In genomic region chr11:6472076-6472475, GRCm38 (mm10) we compare ENCODE assay signal across 8 mouse cellular contexts. TPM values are rescaled to one million over a fixed set of nuclear protein-coding genes. Genes with fewer than 3 reads are reported as not detected.
DNase-seq lines count a peak whose midpoint lies in the region; ATAC-seq and TF ChIP-seq lines count a peak whose summit lies in the region.

No protein-coding gene starts in this region.

- H3K4me3 ChIP-seq in gastrocnemius, adult 2 months = peak overlapping the region; percentile 96
- H3K4me3 ChIP-seq in forebrain, embryonic 14.5 days (ENCODE audit: low read depth, low read length) = peak overlapping the region; percentile 96
- H3K4me3 ChIP-seq in liver, embryonic 15.5 days (replicated peaks) = peak overlapping the region; percentile 46

- peaks cover 42% of the 10 kb centered on the region for H3K4me1 ChIP-seq in forebrain, embryonic 14.5 days (ENCODE audit: control insufficient read depth, insufficient read depth, low read length)
- H3K4me1 ChIP-seq in liver, embryonic 15.5 days (replicated peaks) = peaks cover 46% of the 10 kb centered on the region

- DNase-seq in gastrocnemius, adult 2 months = no peak
- DNase-seq in gastrocnemius, adult 18-20 months (ENCODE audit: low spot score) = no peak
- DNase-seq in A20 (ENCODE audit: low read depth, low spot score) = peak; percentile 76
- DNase-seq in forebrain, embryonic 14.5 days (ENCODE audit: low spot score) = peak; percentile 22
- DNase-seq in ovary, postnatal 14 days (ENCODE audit: low spot score) = no peak
- no peak for DNase-seq in gastrocnemius, postnatal 14 days

- H3K36me3 ChIP-seq in forebrain, embryonic 14.5 days (ENCODE audit: control insufficient read depth, insufficient read depth, low read length) = peaks cover 9% of the 10 kb centered on the region; the same call in 1 of the 2 replicates
- peaks cover 29% of the 10 kb centered on the region for H3K36me3 ChIP-seq in liver, embryonic 15.5 days (replicated peaks)

- H3K9ac ChIP-seq in forebrain, embryonic 14.5 days (ENCODE audit: low read length) = peak overlapping the region; percentile 51
- peak overlapping the region; percentile 7; the same call in 1 of the 2 replicates for H3K9ac ChIP-seq in liver, embryonic 15.5 days

- TF ChIP-seq CTCF in gastrocnemius, adult 2 months (IDR thresholded peaks at IDR 0.05) = no peak

- no peak for ATAC-seq in forebrain, embryonic 14.5 days
- no peak for ATAC-seq in liver, embryonic 15.5 days (ENCODE audit: insufficient read depth)
- no peak for ATAC-seq in CD4-positive, CD25-positive, alpha-beta regulatory T cell, adult 4 months

- H3K9me3 ChIP-seq in forebrain, embryonic 14.5 days (replicated peaks; ENCODE audit: control insufficient read depth, low read length) = no peaks in the 10 kb centered on the region
- no peaks in the 10 kb centered on the region for H3K9me3 ChIP-seq in liver, embryonic 15.5 days (replicated peaks)

- intact Hi-C loops in gastrocnemius, adult 2 months (cut with DNase I) = no loop called here
- intact Hi-C loops in gastrocnemius, postnatal 14 days (cut with DNase I; ENCODE audit: low total_unique reads) = no loop called here

- no peaks in the 10 kb centered on the region for H3K27me3 ChIP-seq in forebrain, embryonic 14.5 days (replicated peaks; ENCODE audit: control insufficient read depth, insufficient read depth, low read length)
- H3K27me3 ChIP-seq in liver, embryonic 15.5 days = no peaks in the 10 kb centered on the region

- peak overlapping the region; percentile 98 for H3K4me2 ChIP-seq in forebrain, embryonic 14.5 days (ENCODE audit: low read length)
- peak overlapping the region; percentile 91 for H3K4me2 ChIP-seq in liver, embryonic 15.5 days

- H3K27ac ChIP-seq in gastrocnemius, adult 2 months = peak overlapping the region; percentile 48; the same call in 1 of the 2 replicates
- no peak overlapping the region for H3K27ac ChIP-seq in forebrain, embryonic 14.5 days (ENCODE audit: low read depth, low read length)
- peak overlapping the region; percentile 21; the same call in 1 of the 2 replicates for H3K27ac ChIP-seq in liver, embryonic 15.5 days (replicated peaks)

RNA-seq across cellular contexts. Expression of gene Purb, which starts 3.6 kb away (rescaled TPM):
- total RNA-seq in gastrocnemius, adult 2 months (2021) = 10 to 100 TPM; 19.9 to 23.5 TPM
- total RNA-seq in gastrocnemius, adult 18-20 months (2021) = 10 to 100 TPM; 19.0 to 21.1 TPM
- polyA plus RNA-seq in forebrain, embryonic 14.5 days (2014; fragmentation: Nextera tagmentation; extraction: Ambion mirVana) = 8.7 and 12.1 TPM in 2 replicates
- polyA plus RNA-seq in liver, embryonic 15.5 days (2015; fragmentation: Nextera tagmentation; extraction: Ambion mirVana) = 7.6 TPM in 2 replicates
- polyA plus RNA-seq in CD4-positive, CD25-positive, alpha-beta regulatory T cell, adult 4 months (2017; shearing (Covaris generic)) = 10 to 100 TPM; 22.2 to 22.3 TPM
- 10 to 100 TPM; 28.5 to 37.4 TPM for total RNA-seq in gastrocnemius, postnatal 14 days (2021)

RNA-seq across cellular contexts. Expression of gene H2afv, which starts 27.8 kb away (rescaled TPM):
- 10 to 100 TPM; 44.2 to 70.3 TPM for total RNA-seq in gastrocnemius, adult 2 months (2021)
- total RNA-seq in gastrocnemius, adult 18-20 months (2021) = 10 to 100 TPM; 61.3 to 63.7 TPM
- polyA plus RNA-seq in forebrain, embryonic 14.5 days (2014; fragmentation: Nextera tagmentation; extraction: Ambion mirVana) = 593 and 826 TPM in 2 replicates
- polyA plus RNA-seq in liver, embryonic 15.5 days (2015; fragmentation: Nextera tagmentation; extraction: Ambion mirVana) = 109 and 118 TPM in 2 replicates
- 100 to 1,000 TPM; 147 to 164 TPM for polyA plus RNA-seq in CD4-positive, CD25-positive, alpha-beta regulatory T cell, adult 4 months (2017; shearing (Covaris generic))
- 10 to 100 TPM; 41.3 to 46.3 TPM for total RNA-seq in gastrocnemius, postnatal 14 days (2021)

RNA-seq across cellular contexts. Expression of gene Myo1g, which starts 48.7 kb away (rescaled TPM):
- under 1 TPM; 0.36 to 0.56 TPM for total RNA-seq in gastrocnemius, adult 2 months (2021)
- total RNA-seq in gastrocnemius, adult 18-20 months (2021) = under 1 TPM; 0.45 to 0.80 TPM
- 0.17 and 0.33 TPM in 2 replicates for polyA plus RNA-seq in forebrain, embryonic 14.5 days (2014; fragmentation: Nextera tagmentation; extraction: Ambion mirVana)
- 9.4 and 9.6 TPM in 2 replicates for polyA plus RNA-seq in liver, embryonic 15.5 days (2015; fragmentation: Nextera tagmentation; extraction: Ambion mirVana)
- polyA plus RNA-seq in CD4-positive, CD25-positive, alpha-beta regulatory T cell, adult 4 months (2017; shearing (Covaris generic)) = 100 to 1,000 TPM; 132 to 240 TPM
- total RNA-seq in gastrocnemius, postnatal 14 days (2021) = 1 to 10 TPM in 1 of 2 experiments, under 1 TPM in 1; 0.94 to 1.2 TPM

RNA-seq across cellular contexts. Expression of gene Ppia, which starts 56.8 kb away (rescaled TPM):
- total RNA-seq in gastrocnemius, adult 2 months (2021) = 100 to 1,000 TPM; 205 to 209 TPM
- total RNA-seq in gastrocnemius, adult 18-20 months (2021) = 100 to 1,000 TPM; 185 to 242 TPM
- 4,105 and 4,592 TPM in 2 replicates for polyA plus RNA-seq in forebrain, embryonic 14.5 days (2014; fragmentation: Nextera tagmentation; extraction: Ambion mirVana)
- 2,223 and 2,518 TPM in 2 replicates for polyA plus RNA-seq in liver, embryonic 15.5 days (2015; fragmentation: Nextera tagmentation; extraction: Ambion mirVana)
- polyA plus RNA-seq in CD4-positive, CD25-positive, alpha-beta regulatory T cell, adult 4 months (2017; shearing (Covaris generic)) = 1,000 to 10,000 TPM; 2,528 to 2,595 TPM
- 100 to 1,000 TPM; 427 to 511 TPM for total RNA-seq in gastrocnemius, postnatal 14 days (2021)

Comparison
In these comparisons a context has a peak if more than half of its experiments do, and no peak if none do; other contexts are left out.
1. DNase-seq: peak in A20 (single experiment) and forebrain, embryonic 14.5 days (single experiment); none in gastrocnemius, adult 2 months (single experiment), gastrocnemius, adult 18-20 months (single experiment), ovary, postnatal 14 days (single experiment) and gastrocnemius, postnatal 14 days (single experiment).
2. H3K4me3 ChIP-seq: peak in every context shown above with its lines; median percentile 96 in gastrocnemius, adult 2 months; 96 in forebrain, embryonic 14.5 days; 46 in liver, embryonic 15.5 days.